Mouse (Mus musculus): ENCODE measurements around the gene Fer.
"Not testable (repeated sequence)": the region's sequence is repeated elsewhere in the genome, so short reads cannot be mapped to it uniquely, and the experiment has no call there.

Fer gene

DNA sequence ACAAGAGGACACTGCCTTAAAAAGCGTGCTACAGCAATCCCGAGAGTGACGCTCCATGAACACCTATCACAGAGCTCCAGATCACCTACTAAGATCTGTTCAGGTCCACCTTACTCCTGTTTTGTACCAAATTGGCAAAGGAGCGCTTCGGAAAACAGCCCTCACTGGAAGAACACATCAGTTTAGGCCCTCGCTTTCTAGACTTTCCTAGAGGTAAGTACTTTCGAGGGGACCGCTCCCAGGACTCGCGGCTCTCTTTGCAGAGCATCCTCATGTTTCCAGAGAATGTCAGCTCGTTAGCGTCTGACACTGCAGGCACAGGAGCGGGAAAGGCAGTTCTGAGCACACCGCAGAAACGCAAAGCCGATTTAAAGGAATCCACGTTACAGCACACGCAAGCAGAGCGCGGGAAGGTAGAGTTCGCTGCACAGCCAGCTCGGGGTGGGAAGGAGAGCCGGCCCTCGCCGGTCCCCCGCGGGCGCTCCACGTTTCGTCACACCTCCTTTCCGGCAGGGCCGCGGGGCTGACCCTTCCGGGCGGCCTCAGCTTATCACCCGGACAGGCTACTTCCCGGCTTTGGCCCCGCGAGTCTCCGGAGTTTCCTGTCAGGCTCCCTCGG is at the start of gene Fer:
Gene Fer, plus strand, starts transcription at position 51 of the 619 bp plus-strand sequence.
- peak in 1 of 2 experiments; percentile 7 for DNase-seq (ENCODE audit: low spot score in 2 of 2)

DNA sequence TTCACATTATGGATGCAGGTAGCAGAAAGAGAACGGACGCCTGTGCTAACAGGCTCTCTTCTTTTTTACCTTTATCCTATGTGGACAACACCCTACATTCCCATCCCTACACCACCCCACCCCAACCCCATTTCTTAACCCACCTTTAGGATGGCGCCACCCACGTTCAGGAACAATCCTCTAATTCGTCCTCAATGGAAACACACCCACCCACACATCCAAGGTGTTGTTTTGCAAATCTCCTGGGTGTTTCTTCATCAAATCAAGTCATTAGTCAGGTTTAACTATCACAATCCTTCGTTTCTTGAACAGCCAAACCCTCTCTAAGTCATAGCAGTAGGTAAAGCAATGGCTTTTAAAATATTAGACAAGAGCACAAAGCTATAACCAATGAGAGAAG is 49.3 kb upstream of the Fer start:
- DNase-seq (ENCODE audit: low spot score in 2 of 2) = no peak

DNA sequence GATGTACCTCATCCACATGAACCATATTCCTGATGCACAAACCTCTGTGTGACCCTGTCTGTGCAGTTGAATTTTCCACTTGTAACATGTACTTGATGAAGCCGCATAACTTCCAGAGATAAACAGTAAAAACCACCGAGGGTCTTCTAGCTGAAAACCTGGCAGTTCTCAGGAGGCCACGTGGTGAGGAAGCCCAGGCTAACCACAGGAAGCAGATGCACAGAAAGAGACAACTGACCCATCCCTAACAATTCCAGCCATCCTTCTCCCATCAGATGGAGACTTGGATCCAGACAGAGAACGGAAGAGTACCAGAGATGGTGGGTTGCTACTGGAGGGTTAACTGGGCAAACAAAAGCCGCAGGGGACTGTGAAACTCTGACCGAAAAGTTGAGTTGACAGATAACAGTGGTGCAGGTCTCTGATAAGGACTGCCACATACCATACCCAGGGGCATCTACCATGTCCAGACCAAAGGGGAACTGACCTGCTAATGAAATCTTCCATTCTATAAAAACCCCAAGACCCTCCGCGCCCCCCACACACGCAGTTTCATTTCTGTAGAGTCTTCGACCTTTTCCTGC is 44.3 kb upstream of the Fer start:
- no peak for DNase-seq (ENCODE audit: low spot score in 2 of 2)

DNA sequence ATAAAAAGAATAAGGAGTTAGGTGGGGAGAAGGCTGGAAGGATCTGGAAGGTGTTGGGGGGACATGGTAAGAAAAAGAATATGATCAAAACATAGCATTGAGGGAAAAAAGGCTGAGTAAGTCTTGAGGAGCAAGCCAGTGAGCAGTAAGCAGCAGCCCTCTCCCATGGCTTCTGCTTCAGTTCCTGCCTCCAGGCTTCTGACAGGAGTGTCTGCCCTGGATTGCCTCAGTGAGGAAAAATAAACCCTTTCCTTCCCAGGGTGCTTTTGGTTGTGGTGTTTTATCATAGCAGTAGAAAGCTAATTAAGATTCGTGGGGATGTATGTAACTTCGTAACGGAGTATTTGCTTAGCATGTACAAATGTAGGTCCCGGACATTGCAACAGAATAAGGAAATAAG is 38.7 kb upstream of the Fer start:
- no peak for DNase-seq (ENCODE audit: low spot score in 2 of 2)

DNA sequence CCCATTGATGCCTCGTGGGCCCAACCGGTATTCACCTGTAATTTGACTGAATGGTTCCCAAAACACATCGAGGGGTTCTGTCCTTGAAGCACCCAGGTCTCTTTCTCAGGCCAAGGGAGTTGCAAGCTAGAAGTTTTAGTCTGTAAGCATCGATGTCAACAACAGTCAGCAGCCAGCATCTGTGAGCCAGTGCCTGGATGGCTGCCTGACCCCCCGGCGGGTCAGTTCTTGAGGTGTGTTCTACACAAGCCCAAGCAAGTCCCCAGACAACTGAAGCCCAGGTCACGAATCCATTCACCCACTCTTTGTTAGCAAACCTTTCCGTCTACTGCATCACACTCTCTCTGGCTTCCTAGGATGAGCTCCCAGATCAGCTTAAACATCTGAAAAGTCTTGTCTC is 36.7 kb upstream of the Fer start:
- no peak for DNase-seq (ENCODE audit: low spot score in 2 of 2)

DNA sequence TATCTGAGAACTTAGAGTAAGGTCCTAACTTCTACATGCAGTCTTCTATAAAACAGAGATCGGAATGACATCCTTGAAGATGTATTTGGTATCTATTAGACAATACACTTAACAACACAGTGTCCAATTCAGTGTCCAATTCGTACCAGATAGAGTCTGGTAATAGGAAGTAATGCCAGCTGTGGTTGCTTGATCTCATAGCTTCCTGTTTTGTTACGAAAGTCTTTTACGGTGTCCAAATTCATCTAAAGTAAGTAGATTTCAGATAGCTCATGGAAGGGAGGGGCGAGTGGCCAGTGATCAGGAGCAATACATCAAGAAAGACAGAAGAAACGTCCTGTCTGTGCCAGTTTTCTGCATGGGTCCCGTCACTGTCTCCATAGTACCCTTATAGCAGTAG is 36.1 kb upstream of the Fer start:
- DNase-seq (ENCODE audit: low spot score in 2 of 2) = no peak

DNA sequence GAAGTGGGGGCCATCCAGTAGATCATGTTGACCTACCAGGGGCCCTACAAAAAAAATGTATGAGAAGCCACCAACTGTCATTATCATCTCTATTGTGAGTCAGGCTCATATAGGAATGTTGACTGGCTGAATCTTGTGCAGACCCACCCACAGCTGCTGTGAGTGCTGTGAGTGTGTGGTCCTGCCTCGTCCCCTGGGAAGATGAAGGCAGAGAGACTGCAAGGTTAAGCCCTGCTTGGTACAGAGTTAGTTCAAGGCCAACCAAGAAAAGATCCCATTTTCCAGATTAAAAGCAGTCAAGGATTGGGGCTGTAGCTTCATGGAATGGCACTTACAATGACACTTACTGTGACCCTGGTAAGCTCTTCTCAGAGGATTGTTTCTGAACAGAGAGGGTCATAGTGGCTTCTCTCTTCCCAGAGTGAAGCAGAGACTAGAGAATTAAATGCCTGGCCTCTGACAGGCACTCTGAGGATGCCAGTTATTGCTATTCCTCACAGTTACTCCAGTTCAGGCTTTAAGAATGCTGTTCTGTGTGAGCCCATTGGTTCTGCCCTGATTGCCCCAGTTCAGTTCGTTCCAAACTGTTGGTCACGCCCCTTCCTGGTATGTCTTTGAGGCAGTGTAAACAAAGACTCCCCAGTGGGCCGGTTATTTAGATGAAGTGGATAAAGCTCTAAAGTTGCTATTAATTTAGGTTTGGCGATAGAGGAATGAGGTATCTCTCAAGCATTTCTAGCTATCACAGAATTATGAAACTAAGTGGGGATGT is 34.1 kb upstream of the Fer start:
- no peak for DNase-seq (ENCODE audit: low spot score in 2 of 2)

DNA sequence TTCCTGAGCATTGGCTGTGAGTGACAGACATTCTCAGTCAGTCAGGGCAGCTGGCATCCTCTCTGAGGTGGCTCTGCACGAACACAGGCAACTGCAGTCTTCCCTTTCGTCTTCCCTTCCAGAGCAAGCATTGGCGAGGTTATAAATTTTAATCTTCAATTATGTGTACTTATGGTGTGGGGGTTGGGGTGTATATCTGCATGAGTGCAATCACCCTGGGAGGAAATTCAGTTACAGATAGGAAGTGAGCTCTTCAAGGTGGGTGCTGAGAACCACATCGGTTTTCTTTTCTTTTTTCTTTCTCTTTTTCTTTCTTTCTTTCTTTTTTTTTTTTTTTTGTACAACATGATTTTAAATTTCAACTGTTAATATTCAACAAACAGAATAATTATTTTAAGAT is 31.3 kb upstream of the Fer start:
- DNase-seq (ENCODE audit: low spot score in 2 of 2) = no peak

DNA sequence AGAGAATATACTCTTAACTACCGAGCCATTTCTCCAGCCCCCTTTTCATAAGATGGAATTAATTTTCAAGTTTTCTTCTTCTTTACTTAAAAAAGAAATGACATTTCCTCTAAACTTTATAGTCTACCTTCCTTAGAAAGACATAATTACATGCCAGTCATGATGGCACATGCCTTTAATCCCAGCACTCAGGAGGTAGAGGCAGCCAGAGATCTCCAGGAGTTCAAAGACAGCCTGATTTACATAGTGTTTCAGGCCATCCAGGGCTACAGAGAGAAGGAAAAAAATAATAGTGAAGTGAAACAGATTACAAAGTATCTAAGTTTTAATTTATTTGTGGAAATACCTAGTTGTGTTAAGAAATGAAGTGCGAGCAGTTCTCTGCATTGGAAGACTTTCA is 26.6 kb upstream of the Fer start:
- DNase-seq (ENCODE audit: low spot score in 2 of 2) = no peak

DNA sequence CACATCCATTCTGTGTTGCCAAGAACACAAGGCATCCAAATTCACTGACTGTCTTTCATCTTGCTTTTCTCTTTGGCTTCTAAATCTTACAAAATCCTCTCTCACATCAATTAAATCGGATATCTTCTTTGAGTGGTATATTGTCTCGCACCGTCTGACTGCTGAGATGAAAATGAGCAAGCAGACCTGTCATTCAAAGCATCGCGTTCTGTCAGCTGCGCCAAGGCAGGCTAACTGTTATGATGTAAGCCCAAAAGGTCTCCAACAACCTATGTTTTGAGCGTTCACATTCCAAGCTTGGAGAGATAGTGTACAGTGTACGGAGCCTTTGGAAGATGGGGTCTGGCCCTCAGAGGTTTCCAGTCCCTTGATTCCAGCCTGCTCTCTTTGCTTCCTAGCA is 26.2 kb upstream of the Fer start:
- DNase-seq (ENCODE audit: low spot score in 2 of 2) = no peak

DNA sequence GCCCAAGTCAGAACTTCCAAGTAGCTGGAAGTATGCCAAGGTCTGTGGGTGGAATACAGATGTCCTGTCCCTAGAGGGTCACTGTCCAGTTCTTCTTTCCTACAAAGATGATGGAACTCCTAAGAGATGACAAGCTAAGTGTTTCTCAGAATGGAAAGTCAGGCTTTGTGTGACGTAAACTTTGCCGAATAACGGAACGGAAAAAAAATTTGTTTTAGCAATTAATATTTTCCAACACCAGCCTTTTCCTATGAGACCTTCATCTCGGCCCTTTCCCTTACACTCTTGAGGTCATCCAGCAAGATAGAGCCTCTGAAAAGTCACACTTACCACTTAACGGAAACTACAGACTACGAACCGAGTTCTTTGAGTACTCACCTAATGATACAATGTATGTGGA is 24.7 kb upstream of the Fer start:
- DNase-seq (ENCODE audit: low spot score in 2 of 2) = no peak

DNA sequence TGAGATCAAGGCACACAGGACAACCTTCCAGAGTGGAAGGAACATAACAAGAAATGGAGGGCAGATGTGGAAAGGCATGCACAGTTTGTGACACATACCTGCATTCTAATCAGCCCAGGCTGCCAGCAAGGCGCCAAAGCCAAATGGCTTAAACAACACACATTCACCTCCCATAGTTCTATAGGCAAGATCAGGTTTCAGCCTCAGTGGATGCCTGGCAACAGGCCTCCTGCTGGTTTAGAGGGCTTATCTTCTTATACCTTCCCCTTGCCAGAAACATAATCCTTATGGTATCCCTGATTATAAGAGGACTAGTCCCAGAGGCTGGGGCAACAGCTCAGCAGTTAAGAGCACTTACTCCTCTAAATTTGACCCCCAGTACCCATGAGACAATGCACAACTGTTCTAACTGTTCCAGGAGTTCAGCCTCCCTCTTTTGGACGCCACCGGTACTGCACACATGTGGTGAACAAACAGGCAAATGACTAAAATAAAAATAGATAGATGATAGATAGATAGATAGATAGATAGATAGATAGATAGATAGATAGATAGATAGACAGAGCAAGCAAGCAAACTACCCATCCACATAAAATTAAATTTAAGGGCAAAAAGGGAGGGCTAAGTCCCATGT is 23.1 kb upstream of the Fer start:
- DNase-seq (ENCODE audit: low spot score in 2 of 2) = no peak

DNA sequence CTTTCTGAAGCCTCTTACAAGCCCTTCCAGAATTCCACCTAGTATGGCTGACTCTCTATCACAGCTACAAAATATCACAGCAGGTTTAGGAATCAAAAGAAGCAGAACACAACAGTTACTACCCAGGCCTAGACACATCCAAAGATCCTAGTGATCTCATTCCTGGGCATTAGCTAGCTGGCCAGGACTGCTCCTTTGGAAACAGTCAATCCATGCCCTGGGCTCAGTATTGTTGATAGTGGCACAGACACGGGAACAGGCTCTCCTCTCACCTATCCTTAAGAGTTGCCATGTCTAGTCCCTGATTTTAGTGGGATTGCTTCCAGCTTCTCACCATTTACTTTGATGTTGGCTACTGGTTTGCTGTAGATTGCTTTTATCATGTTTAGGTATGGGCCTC is 20.6 kb upstream of the Fer start:
- DNase-seq (ENCODE audit: low spot score in 2 of 2) = no peak

DNA sequence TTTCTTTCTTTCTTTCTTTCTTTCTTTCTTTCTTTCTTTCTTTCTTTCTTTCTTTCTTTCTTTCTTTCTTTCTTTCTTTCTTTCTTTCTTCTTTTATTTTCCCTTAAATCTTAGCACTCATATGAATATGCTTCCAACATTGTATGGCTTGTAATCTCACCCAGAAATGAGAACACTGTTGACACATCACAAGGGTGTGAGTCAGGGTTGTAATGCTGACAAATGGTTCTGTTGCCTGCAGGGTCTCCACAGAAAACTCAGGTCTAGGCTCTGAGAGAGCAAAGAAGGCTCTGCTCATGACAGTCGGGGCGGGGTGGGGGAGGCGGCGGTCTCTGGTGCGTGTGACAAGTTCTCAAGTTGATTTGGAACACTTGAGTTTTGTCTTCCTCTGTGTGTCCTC is 17.9 kb upstream of the Fer start:
- DNase-seq (ENCODE audit: low spot score in 2 of 2) = no peak

DNA sequence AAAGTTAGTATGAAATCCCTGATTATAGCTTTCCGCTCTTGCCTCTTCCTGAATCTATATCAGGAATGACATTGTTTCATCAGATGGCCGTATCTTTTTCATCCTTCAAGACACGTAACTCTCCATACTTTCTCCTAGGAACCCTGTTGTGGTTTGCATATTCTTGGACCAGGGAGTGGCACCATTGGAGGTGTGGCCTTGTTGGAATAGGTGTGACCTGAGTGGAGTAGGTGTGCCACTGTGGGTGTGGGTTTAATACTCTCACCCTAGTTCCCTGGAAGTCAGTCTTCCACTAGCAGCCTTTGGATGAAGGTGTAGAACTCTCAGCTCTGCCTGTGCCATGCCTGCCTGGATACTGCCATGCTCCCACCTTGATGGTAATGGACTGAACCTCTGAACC is 17.1 kb upstream of the Fer start:
- DNase-seq (ENCODE audit: low spot score in 2 of 2) = not testable (repeated sequence)

DNA sequence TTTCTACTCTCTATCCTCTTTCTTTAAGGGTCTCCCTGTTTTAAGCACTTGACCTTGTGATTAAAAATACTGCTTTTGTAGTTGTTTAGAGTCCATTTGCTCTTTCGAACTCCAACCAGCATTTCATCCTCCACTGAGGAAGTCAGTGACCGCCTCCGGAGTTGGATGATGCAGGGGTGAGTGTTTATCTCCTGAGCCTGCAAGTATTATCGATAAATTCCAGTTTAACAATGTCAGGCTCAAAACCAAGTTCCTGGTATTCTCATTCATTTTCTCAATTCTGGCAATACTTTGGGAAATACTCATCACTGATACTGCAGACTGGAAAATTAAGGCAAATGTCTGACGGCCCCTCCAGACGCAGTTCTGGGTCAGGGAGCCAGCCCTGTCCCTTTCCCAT is 13.7 kb upstream of the Fer start:
- no peak for DNase-seq (ENCODE audit: low spot score in 2 of 2)

DNA sequence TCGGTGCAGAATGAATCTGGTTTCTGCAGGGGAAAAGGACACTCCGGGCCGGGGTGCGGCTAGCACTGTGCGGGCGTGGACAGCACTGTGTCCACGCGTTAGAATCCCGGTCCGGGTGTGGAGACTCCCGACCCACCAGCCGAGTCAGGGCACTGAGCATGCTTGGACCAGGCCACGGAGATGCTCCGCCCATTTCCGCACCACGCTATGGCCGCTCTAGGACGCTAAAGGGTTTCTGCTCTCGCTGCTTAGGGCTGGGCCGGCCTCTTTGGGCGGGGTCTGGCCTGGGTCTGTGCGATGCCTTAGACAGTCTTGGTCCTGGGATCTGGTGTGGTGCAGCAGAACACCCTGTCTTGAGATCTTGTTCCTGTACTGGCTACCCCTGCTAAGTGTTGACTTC is 13.3 kb upstream of the Fer start:
- peak; percentile 53 to 73 for DNase-seq (ENCODE audit: low spot score in 2 of 2)

DNA sequence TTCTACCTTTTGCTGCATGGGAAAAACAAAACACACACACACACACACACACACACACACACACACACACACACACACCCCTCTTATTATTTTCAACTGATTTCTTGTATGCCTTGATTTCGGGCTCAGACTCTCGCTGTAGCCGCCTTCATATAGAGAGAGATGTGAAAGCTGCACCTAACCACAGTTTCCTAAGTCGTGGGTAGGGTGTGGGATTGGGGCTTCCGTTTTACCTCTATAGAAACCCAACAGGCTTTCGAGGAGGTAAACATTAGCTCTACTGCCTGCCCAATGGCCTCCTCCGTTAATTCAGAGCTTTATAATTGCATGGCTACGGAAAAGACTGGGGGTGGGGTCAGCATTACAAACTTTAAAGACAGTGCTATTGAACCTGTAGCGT is 12.8 kb upstream of the Fer start:
- no peak for DNase-seq (ENCODE audit: low spot score in 2 of 2)

DNA sequence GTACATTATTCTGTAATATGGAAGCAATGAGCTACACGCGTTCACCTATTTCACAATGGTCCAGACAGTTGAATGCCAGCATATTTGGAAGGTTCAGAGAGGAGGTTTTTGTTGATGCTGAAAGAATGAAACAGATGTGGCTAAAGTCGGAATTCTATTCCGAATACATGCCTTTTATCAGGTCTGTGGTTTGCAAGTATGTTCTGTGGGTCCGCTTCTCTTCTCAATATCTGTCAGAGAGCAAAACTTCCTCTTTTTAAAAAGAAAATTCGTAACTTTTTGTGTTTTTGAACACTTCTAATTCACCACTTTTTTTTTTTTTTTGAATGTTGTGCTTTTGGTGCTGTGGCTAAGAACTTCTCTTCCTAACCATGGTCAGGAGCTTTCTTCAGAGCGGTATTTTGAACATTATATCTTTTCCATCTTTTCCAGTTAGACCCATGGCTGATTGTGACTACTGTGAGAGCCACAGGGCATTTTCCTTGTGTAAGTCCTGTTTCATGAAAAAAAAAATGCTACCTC is 5.8 kb upstream of the Fer start:
- DNase-seq (ENCODE audit: low spot score in 2 of 2) = no peak

DNA sequence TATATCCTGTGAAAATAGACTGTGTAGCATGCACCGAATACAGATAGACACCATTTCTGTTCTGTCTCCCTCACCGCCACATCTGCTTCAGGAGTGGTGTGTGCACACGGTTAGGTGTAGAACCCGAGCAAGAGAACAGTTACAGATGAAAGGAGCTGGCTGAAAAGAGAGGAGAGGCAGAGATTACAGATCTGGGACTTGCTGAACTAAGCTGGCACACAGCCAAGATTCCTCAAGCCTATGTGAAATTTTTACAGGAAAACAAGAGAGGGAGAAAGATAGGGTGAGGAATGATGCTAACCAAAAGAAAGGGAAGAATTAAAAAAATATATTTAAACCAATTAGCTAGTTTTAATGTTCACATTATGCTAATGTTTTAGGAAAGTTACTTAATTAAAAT is 1.9 kb upstream of the Fer start:
- DNase-seq (ENCODE audit: low spot score in 2 of 2) = no peak

DNA sequence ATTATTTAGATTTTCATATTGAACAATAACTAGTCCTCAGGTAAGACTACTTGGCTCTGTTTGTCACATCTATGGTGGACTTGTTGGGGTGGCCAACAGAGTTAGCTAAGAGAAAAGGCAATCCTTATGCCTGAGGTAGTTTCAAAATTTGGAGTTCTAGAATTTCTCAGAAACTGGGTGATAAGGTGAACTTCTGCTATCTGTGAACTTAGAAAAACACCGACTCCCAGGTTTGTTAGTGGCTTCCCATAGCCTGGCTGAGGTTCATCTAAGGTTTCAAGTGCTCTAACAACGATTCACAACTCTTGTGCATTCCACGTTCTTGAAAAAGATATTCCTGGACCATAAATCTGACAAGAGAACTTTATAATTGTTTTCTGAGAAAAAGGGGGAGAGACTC is 463 bp upstream of the Fer start:
- DNase-seq (ENCODE audit: low spot score in 2 of 2) = no peak

DNA sequence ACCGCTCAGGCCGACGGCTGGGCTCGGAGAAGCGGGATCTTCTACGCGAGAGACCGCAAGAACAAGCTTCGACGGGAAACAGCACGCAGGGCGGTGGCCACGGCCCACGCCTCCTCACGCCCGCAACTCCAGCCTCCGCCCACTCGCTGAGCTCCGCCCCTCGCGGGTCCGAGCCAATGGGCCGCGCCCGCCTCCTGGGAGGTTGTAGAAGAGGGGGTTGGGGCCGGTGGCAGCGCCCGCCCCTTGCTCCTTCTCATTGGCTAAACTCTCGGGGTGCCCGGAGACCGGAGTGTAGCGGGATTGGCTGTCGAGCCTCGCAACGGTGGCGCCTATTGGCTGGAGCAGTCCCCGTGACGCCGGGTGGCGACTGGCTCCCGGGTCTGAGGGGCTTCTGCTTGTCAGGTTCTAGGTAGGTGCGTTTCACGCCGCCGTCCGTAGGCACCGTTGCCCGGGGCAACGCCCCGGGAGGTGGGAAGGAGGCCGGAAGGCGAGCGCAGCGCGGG is 836 bp downstream of the Fer start, which contains the start of gene A930002H24Rik:
Gene A930002H24Rik, minus strand, starts transcription at position 145 of the 503 bp plus-strand sequence.
- DNase-seq (ENCODE audit: low spot score in 2 of 2) = peak; percentile 95 to 97
